Mouse (Mus musculus) limb, embryonic 13.5 days (tissue): ENCODE measurements around the gene Gm17334. TPM values are rescaled to one million over a fixed set of nuclear protein-coding genes. Genes with fewer than 3 reads are reported as not detected.

Source experiments
- ATAC-seq: fragments of 200-750 bp; cut with Nextera tagmentation; 2 replicates; pipeline ENCODE4 v1.8.0; 2017; ENCODE audit warnings: low read depth, moderate number of reproducible peaks, moderate TSS enrichment; ENCODE audit not compliant: low FRiP score
- H3K27ac ChIP-seq: fragments of 300-500 bp; sonication (generic); 2 replicates; pipeline ENCODE4 v1.5.1; 2015; ENCODE audit warnings: inconsistent platforms, mild to moderate bottlenecking, moderate library complexity
- H3K27me3 ChIP-seq: fragments of 300-500 bp; sonication (generic); 2 replicates; pipeline ENCODE4 v1.6.1; 2015; ENCODE audit warnings: mild to moderate bottlenecking, inconsistent platforms
- H3K36me3 ChIP-seq: fragments of 300-500 bp; sonication (generic); 2 replicates; pipeline ENCODE4 v1.6.1; 2015; ENCODE audit warnings: inconsistent platforms, mild to moderate bottlenecking, moderate library complexity
- H3K4me1 ChIP-seq: fragments of 300-500 bp; sonication (generic); 2 replicates; pipeline ENCODE4 v1.6.1; 2015; ENCODE audit warnings: inconsistent platforms
- H3K4me2 ChIP-seq: fragments of 300-500 bp; sonication (generic); replicated peaks from 2 replicates; pipeline ENCODE4 v1.6.1; 2015; ENCODE audit warnings: inconsistent platforms, mild to moderate bottlenecking, moderate library complexity
- H3K4me3 ChIP-seq: fragments of 300-500 bp; sonication (generic); 2 replicates; pipeline ENCODE4 v1.5.1; 2015; ENCODE audit warnings: moderate library complexity, mild to moderate bottlenecking, inconsistent platforms
- H3K9ac ChIP-seq: fragments of 300-500 bp; sonication (generic); 2 replicates; pipeline ENCODE4 v1.6.1; 2015; ENCODE audit warnings: mild to moderate bottlenecking, inconsistent platforms
- H3K9me3 ChIP-seq: fragments of 300-500 bp; sonication (generic); 2 replicates; pipeline ENCODE4 v1.6.1; 2016; ENCODE audit warnings: inconsistent platforms
- WGBS: fragments of 180-500 bp; shearing (Covaris S2); methylation state at CpG from one replicate; pipeline ENCODE4 v1.1.7; 2015; 5-methylcytosine and 5-hydroxymethylcytosine counted together
- microRNA-seq: library from miRNA; unstranded; fragments of <30 nt; microRNA quantifications from one replicate; pipeline ENCODE4, GENCODE M21; 2016
- polyA plus RNA-seq: library from polyadenylated mRNA; unstranded; fragments of >200 nt; fragmentation: Nextera tagmentation; extraction: Ambion mirVana; gene quantifications from 2 replicates; pipeline ENCODE4 v1.2.1, GENCODE M21; 2015

The Gm17334 gene
- polyA plus RNA-seq, 1 experiment from 2014 or later = 0.22 TPM

- Histone ChIP-seq H3K4me2 (no peak overlapping the region), H3K27ac (no peak overlapping the region), H3K36me3 (no peaks in the 10 kb centered on the region), H3K4me1 (no peaks in the 10 kb centered on the region), H3K9me3 (no peaks in the 10 kb centered on the region), H3K9ac (no peak overlapping the region), H3K4me3 (no peak overlapping the region), H3K27me3 (no peaks in the 10 kb centered on the region)
- WGBS = 91% methylated on average over 8 of the region's 8 CpGs
- no peak for ATAC-seq
Measured at GRCm38 (mm10) chr11:53732244-53732643, 40.7 kb downstream of the Gm17334 start.

- Histone ChIP-seq H3K9ac (no peak overlapping the region), H3K4me1 (no peaks in the 10 kb centered on the region), H3K27me3 (no peaks in the 10 kb centered on the region), H3K4me2 (no peak overlapping the region), H3K36me3 (no peaks in the 10 kb centered on the region), H3K4me3 (no peak overlapping the region), H3K9me3 (no peaks in the 10 kb centered on the region), H3K27ac (no peak overlapping the region)
- WGBS = 93% methylated on average over 7 of the region's 7 CpGs
- no peak for ATAC-seq
Measured at GRCm38 (mm10) chr11:53731457-53731856, 41.5 kb downstream of the Gm17334 start.

Small RNAs within 50 kb of the gene (microRNA-seq; reads per million reads assigned to microRNA genes)
- not detected for gene Mir7671

Other genes with a start within 250 kb of the Gm17334 start
- gene Kif3a, start 205.8 kb downstream of the Gm17334 start, polyA plus RNA-seq = 105 and 112 TPM in 2 replicates
- gene Il4, start 154.5 kb downstream of the Gm17334 start, polyA plus RNA-seq = 1.9 and 2.2 TPM in 2 replicates
- 0.15 TPM in 2 replicates for gene Il13, start 138.5 kb downstream of the Gm17334 start, polyA plus RNA-seq
- gene Rad50, start 65.9 kb downstream of the Gm17334 start, polyA plus RNA-seq = 30.4 TPM in 2 replicates
- gene Il5, start 52.4 kb downstream of the Gm17334 start, polyA plus RNA-seq = not detected in 2 replicates
- gene Irf1, start 3.2 kb downstream of the Gm17334 start, polyA plus RNA-seq = 9.7 and 10.1 TPM in 2 replicates
- 0.56 TPM in 1 of 2 replicates, not detected in the other for gene Gm12216, start 86.1 kb upstream of the Gm17334 start, polyA plus RNA-seq
- 7.0 and 7.3 TPM in 2 replicates for gene Slc22a5, start 118.5 kb upstream of the Gm17334 start, polyA plus RNA-seq
- 4.9 and 5.1 TPM in 2 replicates for gene Slc22a21, start 207.1 kb upstream of the Gm17334 start, polyA plus RNA-seq